Mouse (Mus musculus) forebrain, embryonic 11.5 days (tissue): ENCODE measurements around the gene Tmem127. TPM values are rescaled to one million over a fixed set of nuclear protein-coding genes. Genes with fewer than 3 reads are reported as not detected.
"Not testable (repeated sequence)": the region's sequence is repeated elsewhere in the genome, so short reads cannot be mapped to it uniquely, and the experiment has no call there.

Experiments
- ATAC-seq: fragments of 200-750 bp; cut with Nextera tagmentation; replicated peaks from 2 replicates; pipeline ENCODE4 v1.8.0; 2017; ENCODE audit warnings: moderate TSS enrichment; ENCODE audit not compliant: low FRiP score
- DNase-seq: peaks from one replicate; pipeline ENCODE4 v3.0.0-alpha.2; 2017; ENCODE audit warnings: low spot score
- H3K27ac ChIP-seq: fragments of 300-500 bp; sonication (generic); 2 replicates; pipeline ENCODE4 v1.5.1; 2014; ENCODE audit warnings: low read depth, low read length
- H3K27me3 ChIP-seq: fragments of 300-500 bp; sonication (generic); 2 replicates; pipeline ENCODE4 v1.6.1; 2014; ENCODE audit warnings: mild to moderate bottlenecking, low read length, mixed read lengths; ENCODE audit not compliant: control insufficient read depth, insufficient read depth
- H3K36me3 ChIP-seq: fragments of 300-500 bp; sonication (generic); 2 replicates; pipeline ENCODE4 v1.6.1; 2014; ENCODE audit warnings: mild to moderate bottlenecking, low read length, moderate library complexity, mixed read lengths; ENCODE audit not compliant: control insufficient read depth, insufficient read depth
- H3K4me1 ChIP-seq: fragments of 300-500 bp; sonication (generic); replicated peaks from 2 replicates; pipeline ENCODE4 v1.6.1; 2014; ENCODE audit warnings: low read length, mixed read lengths; ENCODE audit not compliant: control insufficient read depth, insufficient read depth
- H3K4me2 ChIP-seq: fragments of 300-500 bp; sonication (generic); 2 replicates; pipeline ENCODE4 v1.6.1; 2014; ENCODE audit warnings: low read depth, mild to moderate bottlenecking, low read length, moderate library complexity, mixed read lengths; ENCODE audit not compliant: severe bottlenecking
- H3K4me3 ChIP-seq: fragments of 300-500 bp; sonication (generic); 2 replicates; pipeline ENCODE4 v1.5.1; 2014; ENCODE audit warnings: low read depth, low read length
- H3K9ac ChIP-seq: fragments of 300-500 bp; sonication (generic); 2 replicates; pipeline ENCODE4 v1.6.1; 2014; ENCODE audit warnings: low read length
- H3K9me3 ChIP-seq: fragments of 300-500 bp; sonication (generic); 2 replicates; pipeline ENCODE4 v1.6.1; 2016; ENCODE audit warnings: low read length, mixed read lengths; ENCODE audit not compliant: control insufficient read depth
- WGBS: fragments of 180-500 bp; shearing (Covaris S2); extraction: QIAGEN DNeasy Blood & Tissue Kit; methylation state at CpG from one replicate; pipeline ENCODE4 v1.1.7; 2014; 5-methylcytosine and 5-hydroxymethylcytosine counted together
- polyA plus RNA-seq: library from polyadenylated mRNA; unstranded; fragments of >200 nt; fragmentation: Nextera tagmentation; extraction: Ambion mirVana; gene quantifications from 2 replicates; pipeline ENCODE4 v1.2.1, GENCODE M21; 2014

Gene Tmem127
- 23.0 and 25.7 TPM in 2 replicates for polyA plus RNA-seq

- peak within 1 kb of the TSS; percentile 95 for H3K4me2 ChIP-seq
- no peaks in the 10 kb centered on the region for H3K9me3 ChIP-seq
- peak; percentile 98 for ATAC-seq
- H3K36me3 ChIP-seq = no peaks in the 10 kb centered on the region; the same call in 1 of the 2 replicates
- no peaks in the 10 kb centered on the region for H3K27me3 ChIP-seq
- DNase-seq = peak; percentile 99
- peak within 1 kb of the TSS; percentile 86 for H3K4me3 ChIP-seq
- H3K9ac ChIP-seq = peak within 1 kb of the TSS; percentile 77
- peaks cover 10% of the 10 kb centered on the region for H3K4me1 ChIP-seq
- under 1% methylated on average over 53 of the region's 53 CpGs for WGBS
- H3K27ac ChIP-seq = 0 out of 2 replicates have a peak within 1 kb of the TSS, but pooled peaks have one; percentile 41
Observed at GRCm38 (mm10) chr2:127247592-127248333, at the start of gene Tmem127, which contains the start of gene Ciao1. Gene Tmem127 (plus strand): TSS chr2:127247908. Gene Ciao1 (minus strand): TSS chr2:127247816.

GRCm38 (mm10) chr2:127204932-127205331, 42.8 kb upstream of the Tmem127 start:
- Histone ChIP-seq H3K27ac (no peak overlapping the region), H3K36me3 (no peaks in the 10 kb centered on the region), H3K4me1 (peaks cover 7% of the 10 kb centered on the region; the same call in 1 of the 2 replicates), H3K4me3 (no peak overlapping the region), H3K9ac (no peak overlapping the region), H3K9me3 (no peaks in the 10 kb centered on the region; the same call in 1 of the 2 replicates), H3K27me3 (no peaks in the 10 kb centered on the region), H3K4me2 (no peak overlapping the region)
- peak; percentile 71 for DNase-seq
- no peak for ATAC-seq
- WGBS = 45% methylated on average over 3 of the region's 3 CpGs

- H3K4me1 ChIP-seq, H3K4me3 ChIP-seq, H3K4me2 ChIP-seq, DNase-seq, ATAC-seq, H3K27ac ChIP-seq, H3K36me3 ChIP-seq, H3K9ac ChIP-seq, H3K9me3 ChIP-seq, H3K27me3 ChIP-seq: not testable (repeated sequence)
- 89% methylated on average over 4 of the region's 4 CpGs for WGBS
Observed at GRCm38 (mm10) chr2:127205936-127206335, 41.8 kb upstream of the Tmem127 start.

- H3K9ac ChIP-seq = no peak overlapping the region
- ATAC-seq (no peak), DNase-seq (no peak)
- no peak overlapping the region for H3K27ac ChIP-seq
- 94% methylated on average over 2 of the region's 2 CpGs for WGBS
- no peak overlapping the region for H3K4me3 ChIP-seq
- no peaks in the 10 kb centered on the region for H3K27me3 ChIP-seq
- no peaks in the 10 kb centered on the region for H3K9me3 ChIP-seq
- H3K4me2 ChIP-seq = no peak overlapping the region
- peaks cover 3% of the 10 kb centered on the region; the same call in 1 of the 2 replicates for H3K36me3 ChIP-seq
- H3K4me1 ChIP-seq = peaks cover 7% of the 10 kb centered on the region; the same call in 1 of the 2 replicates
Observed at GRCm38 (mm10) chr2:127206916-127207315, 40.8 kb upstream of the Tmem127 start.

GRCm38 (mm10) chr2:127207547-127208451, 39.9 kb upstream of the Tmem127 start, which contains the start of the genes 1810024B03Rik and Snrnp200:
Gene 1810024B03Rik (minus strand): TSS chr2:127208280.
Gene Snrnp200 (plus strand): TSS chr2:127208386.
- Histone ChIP-seq H3K27ac (peak within 1 kb of the TSS; percentile 65; the same call in 1 of the 2 replicates), H3K4me2 (peak within 1 kb of the TSS; percentile 85), H3K4me3 (peak within 1 kb of the TSS; percentile 88), H3K27me3 (no peaks in the 10 kb centered on the region), H3K9ac (peak within 1 kb of the TSS; percentile 90), H3K4me1 (peaks cover 7% of the 10 kb centered on the region; the same call in 1 of the 2 replicates), H3K36me3 (peaks cover 3% of the 10 kb centered on the region; the same call in 1 of the 2 replicates), H3K9me3 (no peaks in the 10 kb centered on the region)
- DNase-seq (peak; percentile 94), ATAC-seq (peak; percentile 97)
- WGBS = 12% methylated on average over 36 of the region's 36 CpGs

- under 1% methylated on average over 17 of the region's 17 CpGs for WGBS
- H3K27ac ChIP-seq = peak overlapping the region; percentile 65; the same call in 1 of the 2 replicates
- H3K4me2 ChIP-seq = peak overlapping the region; percentile 85
- H3K9me3 ChIP-seq = no peaks in the 10 kb centered on the region
- H3K9ac ChIP-seq = peak overlapping the region; percentile 90
- DNase-seq = no peak
- peak; percentile 40; the same call in 1 of the 2 replicates for ATAC-seq
- peaks cover 3% of the 10 kb centered on the region; the same call in 1 of the 2 replicates for H3K36me3 ChIP-seq
- peak overlapping the region; percentile 88 for H3K4me3 ChIP-seq
- no peaks in the 10 kb centered on the region for H3K27me3 ChIP-seq
- peaks cover 7% of the 10 kb centered on the region; the same call in 1 of the 2 replicates for H3K4me1 ChIP-seq
Observed at GRCm38 (mm10) chr2:127208452-127208769, 39.3 kb upstream of the Tmem127 start.

GRCm38 (mm10) chr2:127210701-127211100, 37.0 kb upstream of the Tmem127 start:
- no peak overlapping the region for H3K4me2 ChIP-seq
- no peak for DNase-seq
- 93% methylated on average over 11 of the region's 11 CpGs for WGBS

GRCm38 (mm10) chr2:127217746-127218145, 30.0 kb upstream of the Tmem127 start:
- H3K4me2 ChIP-seq = no peak overlapping the region
- ATAC-seq = no peak
- H3K9me3 ChIP-seq = no peaks in the 10 kb centered on the region
- peaks cover 29% of the 10 kb centered on the region for H3K36me3 ChIP-seq
- no peak for DNase-seq
- H3K27ac ChIP-seq = no peak overlapping the region
- no peaks in the 10 kb centered on the region for H3K4me1 ChIP-seq
- no peak overlapping the region for H3K9ac ChIP-seq
- no peaks in the 10 kb centered on the region for H3K27me3 ChIP-seq
- H3K4me3 ChIP-seq = no peak overlapping the region
- 97% methylated on average over 5 of the region's 5 CpGs for WGBS

More at GRCm38 (mm10) chr2:127210701-127211100, 37.0 kb upstream of the Tmem127 start:
- no peaks in the 10 kb centered on the region for H3K27me3 ChIP-seq
- no peak overlapping the region for H3K27ac ChIP-seq
- no peak for ATAC-seq
- no peaks in the 10 kb centered on the region for H3K9me3 ChIP-seq
- peaks cover 5% of the 10 kb centered on the region; the same call in 1 of the 2 replicates for H3K36me3 ChIP-seq
- H3K9ac ChIP-seq = no peak overlapping the region
- no peak overlapping the region for H3K4me3 ChIP-seq
- peaks cover 7% of the 10 kb centered on the region; the same call in 1 of the 2 replicates for H3K4me1 ChIP-seq
